In genomic region chr6:86031527-86031926, GRCm38 (mm10) we compare ENCODE assay signal across 16 mouse cellular contexts. TPM values are rescaled to one million over a fixed set of nuclear protein-coding genes. Genes with fewer than 3 reads are reported as not detected.
A peak's percentile ranks its signal among the peaks of the same experiment; 100 is the strongest.
DNase-seq lines count a peak whose midpoint lies in the region; ATAC-seq and TF ChIP-seq lines count a peak whose summit lies in the region.
"Had no signal": no experiment of that assay in that cellular context is flagged by ENCODE, and none has a peak within 500 bp of the region (broad histone marks: within the 10 kb centered on the region; RNA-seq: fewer than 3 reads in every experiment).

No protein-coding gene starts in this region.

- 55% methylated on average over 2 of the region's 2 CpGs for WGBS in forebrain, embryonic 15.5 days
- WGBS in midbrain, embryonic 16.5 days, result 62% methylated on average over 2 of the region's 2 CpGs
- whole genome bisulfite sequencing in heart, embryonic 12.5 days, result 81% methylated on average over 2 of the region's 2 CpGs

- CTCF ChIA-PET in Patski (lab: Charles Lee), result interaction anchor here (1.1 kb wide), 1 partner anchor 12 kb away, joined by 3 read pairs; no protein-coding TSS in a partner anchor

- peak overlapping the region; percentile 82 for H3K4me3 ChIP-seq in layer of hippocampus, adult 2 months
- peak overlapping the region; percentile 80 for H3K4me3 ChIP-seq in forebrain, embryonic 15.5 days
- peak overlapping the region; percentile 67 for H3K4me3 ChIP-seq in midbrain, embryonic 16.5 days (ENCODE audit: low read depth, low read length)
- H3K4me3 ChIP-seq in heart, embryonic 12.5 days, result no peak overlapping the region

- TF ChIP-seq CTCF in layer of hippocampus, adult 2 months (conservative IDR thresholded peaks at IDR 0.05), result no peak
- TF ChIP-seq CTCF in Patski (IDR thresholded peaks at IDR 0.05), result no peak

- peak; percentile 96 for ATAC-seq in Patski
- no peak for ATAC-seq in forebrain, embryonic 15.5 days (replicated peaks)
- no peak for ATAC-seq in midbrain, embryonic 16.5 days
- ATAC-seq in heart, embryonic 12.5 days (ENCODE audit: insufficient number of reproducible peaks, low FRiP score), result no peak
- ATAC-seq in monocyte, adult 5-6 weeks (replicated peaks; ENCODE audit: insufficient number of reproducible peaks, low FRiP score, low TSS enrichment, poor library complexity, severe bottlenecking), result no peak
- ATAC-seq: inflammation-experienced regulatory T-cells, adult 6 months had no signal

- peak overlapping the region; percentile 97 for H3K27ac ChIP-seq in layer of hippocampus, adult 2 months
- peak overlapping the region; percentile 45; the same call in 1 of the 2 replicates for H3K27ac ChIP-seq in forebrain, embryonic 15.5 days (replicated peaks)
- H3K27ac ChIP-seq in midbrain, embryonic 16.5 days (ENCODE audit: low read length), result no peak overlapping the region
- H3K27ac ChIP-seq in heart, embryonic 12.5 days (ENCODE audit: poor library complexity, severe bottlenecking), result no peak overlapping the region

- peak overlapping the region; percentile 61 for H3K4me2 ChIP-seq in forebrain, embryonic 15.5 days (replicated peaks)
- H3K4me2 ChIP-seq in midbrain, embryonic 16.5 days (ENCODE audit: low read length), result peak overlapping the region; percentile 71
- no peak overlapping the region for H3K4me2 ChIP-seq in heart, embryonic 12.5 days

- H3K4me1 ChIP-seq in forebrain, embryonic 15.5 days, result peaks cover 47% of the 10 kb centered on the region
- H3K4me1 ChIP-seq in midbrain, embryonic 16.5 days (ENCODE audit: control insufficient read depth, insufficient read depth, low read length), result peaks cover 36% of the 10 kb centered on the region
- H3K4me1 ChIP-seq in heart, embryonic 12.5 days (replicated peaks), result peaks cover 7% of the 10 kb centered on the region; the same call in 1 of the 2 replicates

- no peak overlapping the region; the same call in 1 of the 2 replicates for H3K9ac ChIP-seq in forebrain, embryonic 15.5 days (replicated peaks)
- H3K9ac ChIP-seq in midbrain, embryonic 16.5 days (ENCODE audit: low read depth, low read length), result peak overlapping the region; percentile 50
- H3K9ac ChIP-seq in heart, embryonic 12.5 days, result no peak overlapping the region

- in situ Hi-C loops in Patski (cut with MboI; ENCODE audit: low pct_unique_long_range_greater_than_20kb), result no loop called here

- DNase-seq in layer of hippocampus, adult 2 months (ENCODE audit: low spot score in 2 of 2), result no peak
- no peak for DNase-seq in layer of hippocampus, adult 9-11 months
- DNase-seq in Patski (ENCODE audit: low read depth, low spot score), result peak; percentile 93
- no peak for DNase-seq in MN1 (ENCODE audit: low spot score)
- DNase-seq: heart, adult 18-20 months had no signal

- POLR2A ChIA-PET in Patski (lab: Charles Lee), result no interaction called here

- no peaks in the 10 kb centered on the region for H3K36me3 ChIP-seq in forebrain, embryonic 15.5 days
- no peaks in the 10 kb centered on the region for H3K36me3 ChIP-seq in midbrain, embryonic 16.5 days (ENCODE audit: control insufficient read depth, insufficient read depth, low read length)
- no peaks in the 10 kb centered on the region for H3K36me3 ChIP-seq in heart, embryonic 12.5 days

- H3K27me3 ChIP-seq in Patski, result peaks cover 5% of the 10 kb centered on the region
- H3K27me3 ChIP-seq in forebrain, embryonic 15.5 days, result no peaks in the 10 kb centered on the region
- H3K27me3 ChIP-seq in midbrain, embryonic 16.5 days (ENCODE audit: control insufficient read depth, insufficient read depth, low read depth, low read length), result no peaks in the 10 kb centered on the region
- peaks cover 47% of the 10 kb centered on the region for H3K27me3 ChIP-seq in heart, embryonic 12.5 days (replicated peaks)

- H3K9me3 ChIP-seq in forebrain, embryonic 15.5 days, result no peaks in the 10 kb centered on the region
- H3K9me3 ChIP-seq in midbrain, embryonic 16.5 days (replicated peaks; ENCODE audit: control insufficient read depth, low read length, poor library complexity, severe bottlenecking), result no peaks in the 10 kb centered on the region
- no peaks in the 10 kb centered on the region for H3K9me3 ChIP-seq in heart, embryonic 12.5 days (replicated peaks)

RNA-seq across cellular contexts. Expression of gene Add2, which starts 3.0 kb away (rescaled TPM):
- 100 to 1,000 TPM; 277 to 286 TPM for total RNA-seq in layer of hippocampus, adult 2 months (2021)
- 0.03 TPM for polyA plus RNA-seq in Patski (2021)
- polyA plus RNA-seq in forebrain, embryonic 15.5 days (2015; fragmentation: Nextera tagmentation; extraction: Ambion mirVana), result 224 and 230 TPM in 2 replicates
- polyA plus RNA-seq in midbrain, embryonic 16.5 days (2015; fragmentation: Nextera tagmentation; extraction: Ambion mirVana), result 166 and 197 TPM in 2 replicates
- polyA plus RNA-seq in heart, embryonic 12.5 days (2016; fragmentation: Nextera tagmentation; extraction: Ambion mirVana), result 10.8 and 12.3 TPM in 2 replicates
- 0.11 to 0.29 TPM in 2 of 3 replicates, not detected in the other for total RNA-seq in monocyte, adult 5-6 weeks (2017)
- polyA plus RNA-seq: inflammation-experienced regulatory T-cells, adult 6 months had no signal

RNA-seq across cellular contexts. Expression of gene Figla, which starts 15.6 kb away (rescaled TPM):
- total RNA-seq in layer of hippocampus, adult 2 months (2021), result not detected
- not detected for polyA plus RNA-seq in Patski (2021)
- polyA plus RNA-seq in forebrain, embryonic 15.5 days (2015; fragmentation: Nextera tagmentation; extraction: Ambion mirVana), result not detected in 2 replicates
- not detected in 2 replicates for polyA plus RNA-seq in midbrain, embryonic 16.5 days (2015; fragmentation: Nextera tagmentation; extraction: Ambion mirVana)
- polyA plus RNA-seq in heart, embryonic 12.5 days (2016; fragmentation: Nextera tagmentation; extraction: Ambion mirVana), result not detected in 2 replicates
- total RNA-seq in monocyte, adult 5-6 weeks (2017), result not detected in 3 replicates
- total RNA-seq: adrenal gland, adult 18-20 months; heart, adult 18-20 months; layer of hippocampus, adult 18-20 months had no signal
- polyA plus RNA-seq: inflammation-experienced regulatory T-cells, adult 6 months; limb, embryonic 11.5 days; lung, embryonic 16.5 days; neural tube, embryonic 11.5 days; small intestine, adult 2 months had no signal

Comparison
In these comparisons a context has a peak if more than half of its experiments do, and no peak if none do; other contexts are left out.
1. H3K27ac ChIP-seq: peak in layer of hippocampus, adult 2 months (single experiment) and forebrain, embryonic 15.5 days (single experiment); none in midbrain, embryonic 16.5 days (single experiment) and heart, embryonic 12.5 days (single experiment).
2. RNA of gene Add2, which starts 3.0 kb away (polyA plus RNA-seq): 224 to 230 TPM in forebrain, embryonic 15.5 days, 166 to 197 TPM in midbrain, embryonic 16.5 days and 10.8 to 12.3 TPM in heart, embryonic 12.5 days; 0.03 TPM in Patski (single experiment); every median in the first group is over 10 times any median in the second.